Mouse (Mus musculus) liver, embryonic 14.5 days (tissue): ENCODE data around the gene Icam4. TPM values are rescaled to one million over a fixed set of nuclear protein-coding genes. Genes with fewer than 3 reads are reported as not detected.

Source experiments
- ATAC-seq: fragments of 200-750 bp; cut with Nextera tagmentation; 2 replicates; pipeline ENCODE4 v1.8.0; 2017; ENCODE audit warnings: moderate number of reproducible peaks, mild to moderate bottlenecking, moderate library complexity; ENCODE audit not compliant: insufficient read depth
- DNase-seq, 3 experiments: peaks; one replicate each; pipeline ENCODE4 v3.0.0-alpha.2; 2012 to 2013; ENCODE audit warnings: low read depth in 3 of 3, low spot score in 3 of 3
- H3K27ac ChIP-seq: fragments of 300-500 bp; sonication (generic); 2 replicates; pipeline ENCODE4 v1.5.1; 2014; ENCODE audit warnings: moderate library complexity, mild to moderate bottlenecking, control low read depth, inconsistent platforms
- H3K27me3 ChIP-seq: fragments of 300-500 bp; sonication (generic); 2 replicates; pipeline ENCODE4 v1.6.1; 2014; ENCODE audit warnings: mild to moderate bottlenecking, low read length, moderate library complexity; ENCODE audit not compliant: control insufficient read depth, insufficient read depth
- H3K36me3 ChIP-seq: fragments of 300-500 bp; sonication (generic); replicated peaks from 2 replicates; pipeline ENCODE4 v1.6.1; 2014; ENCODE audit warnings: low read depth; ENCODE audit not compliant: control insufficient read depth, insufficient read depth
- H3K4me1 ChIP-seq, 2 experiments: fragments of 200-500 bp in 1 of 2; fragments of 300-500 bp in 1 of 2; sonication (generic) in 1 of 2; replicated peaks; 2 replicates each; pipeline ENCODE4 v1.6.1; 2012 to 2014; ENCODE audit warnings: antibody characterized with exemption in 1 of 2, inconsistent platforms in 1 of 2, low read length in 1 of 2; ENCODE audit not compliant: control insufficient read depth in 2 of 2, insufficient read depth in 2 of 2
- H3K4me2 ChIP-seq: fragments of 300-500 bp; sonication (generic); 2 replicates; pipeline ENCODE4 v1.6.1; 2014; ENCODE audit warnings: low read depth, mild to moderate bottlenecking, control low read depth, moderate library complexity
- H3K4me3 ChIP-seq, 2 experiments: fragments of 200-500 bp in 1 of 2; fragments of 300-500 bp in 1 of 2; sonication (generic) in 1 of 2; 2 replicates each; pipeline ENCODE4 v1.5.1; 2012 to 2014; ENCODE audit warnings: low read depth in 2 of 2, low read length in 2 of 2, mild to moderate bottlenecking in 2 of 2, control low read depth in 1 of 2, inconsistent platforms in 1 of 2, moderate library complexity in 1 of 2; ENCODE audit not compliant: insufficient read depth in 1 of 2
- H3K9ac ChIP-seq: fragments of 300-500 bp; sonication (generic); replicated peaks from 2 replicates; pipeline ENCODE4 v1.6.1; 2014; ENCODE audit warnings: mild to moderate bottlenecking, control low read depth, moderate library complexity
- H3K9me3 ChIP-seq: fragments of 300-500 bp; sonication (generic); 2 replicates; pipeline ENCODE4 v1.6.1; 2016; ENCODE audit warnings: low read length, mixed read lengths; ENCODE audit not compliant: control insufficient read depth
- CTCF ChIP-seq: IDR thresholded peaks from 2 replicates; pipeline ENCODE4 v1.5.1; 2016; ENCODE audit warnings: antibody characterized with exemption, low read depth, control low read depth
- EP300 ChIP-seq: IDR thresholded peaks from 2 replicates; pipeline ENCODE4 v1.6.1; 2016; ENCODE audit warnings: antibody characterized with exemption, low read depth
- WGBS: fragments of 180-500 bp; shearing (Covaris S2); extraction: QIAGEN DNeasy Blood & Tissue Kit; methylation state at CpG from one replicate; pipeline ENCODE4 v1.1.7; 2014; ENCODE audit not compliant: insufficient replicate concordance; 5-methylcytosine and 5-hydroxymethylcytosine counted together
- polyA plus RNA-seq, 2 experiments: library from polyadenylated mRNA; depleted of rRNA in 1 of 2; stranded (reverse) in 1 of 2; unstranded in 1 of 2; fragments of >200 nt; fragmentation: Nextera tagmentation in 1 of 2; extraction: Ambion mirVana in 1 of 2; gene quantifications; 2 replicates each; pipeline versions ENCODE4 v1.2.1 to v1.2.3; 2012 to 2014

Icam4 gene
- polyA plus RNA-seq (2012; rRNA removed) (61.8 and 64.1 TPM in 2 replicates), polyA plus RNA-seq (2014; fragmentation: Nextera tagmentation; extraction: Ambion mirVana) (204 and 223 TPM in 2 replicates)

DNA sequence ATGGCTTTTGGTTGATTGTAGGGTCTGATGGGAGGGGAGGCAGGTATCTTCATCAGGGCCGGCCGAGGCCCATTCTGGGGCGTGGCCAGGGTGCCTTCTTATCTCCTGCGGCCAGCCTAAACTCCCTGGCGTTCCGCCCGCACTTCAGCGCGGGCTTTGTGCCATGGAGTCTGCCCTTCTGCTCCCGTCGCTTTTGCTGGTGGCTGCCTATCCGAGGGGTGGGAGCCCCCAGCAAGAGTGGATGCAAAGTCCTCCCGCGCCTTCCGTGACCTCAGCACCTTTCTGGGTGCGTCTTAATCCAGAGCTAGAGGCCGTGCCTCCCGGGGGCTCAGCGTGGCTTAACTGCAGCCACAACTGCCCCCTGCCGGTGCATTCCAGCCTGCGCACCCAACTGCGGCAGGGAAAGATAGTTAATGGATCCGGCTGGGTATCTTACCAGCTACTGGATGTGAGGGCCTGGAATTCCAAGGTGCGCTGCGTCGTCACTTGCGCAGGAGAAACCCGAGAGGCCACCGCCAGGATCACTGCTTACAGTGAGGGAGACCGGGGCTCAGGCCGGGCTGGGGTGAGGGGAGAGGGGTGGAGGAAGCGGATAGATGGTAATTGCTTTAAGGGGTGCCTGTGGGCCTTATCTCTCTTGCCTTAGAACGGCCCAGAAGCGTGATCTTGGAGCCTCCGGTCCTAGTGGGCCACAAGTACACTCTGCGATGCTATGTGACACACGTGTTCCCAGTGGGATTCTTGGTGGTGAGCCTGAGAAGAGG is at the start of gene Icam4:
Gene Icam4 (plus strand): TSS at position 83 of the 764 bp plus-strand sequence.
- Histone ChIP-seq H3K9ac (peak within 1 kb of the TSS; percentile 95), H3K4me3 (peak within 1 kb of the TSS; percentile 67 to 87), H3K27me3 (peaks cover 26% of the 10 kb centered on the region), H3K4me2 (peak within 1 kb of the TSS; percentile 100), H3K4me1 (peaks cover 30 to 32% of the 10 kb centered on the region in 2 experiments), H3K9me3 (no peaks in the 10 kb centered on the region), H3K27ac (peak within 1 kb of the TSS; percentile 91), H3K36me3 (no peaks in the 10 kb centered on the region)
- under 1% methylated on average over 37 of the region's 37 CpGs for WGBS
- ATAC-seq (peak; percentile 81), DNase-seq (peak; percentile 89)
- TF ChIP-seq CTCF (peak; percentile 98), EP300 (peak; percentile 88)

DNA sequence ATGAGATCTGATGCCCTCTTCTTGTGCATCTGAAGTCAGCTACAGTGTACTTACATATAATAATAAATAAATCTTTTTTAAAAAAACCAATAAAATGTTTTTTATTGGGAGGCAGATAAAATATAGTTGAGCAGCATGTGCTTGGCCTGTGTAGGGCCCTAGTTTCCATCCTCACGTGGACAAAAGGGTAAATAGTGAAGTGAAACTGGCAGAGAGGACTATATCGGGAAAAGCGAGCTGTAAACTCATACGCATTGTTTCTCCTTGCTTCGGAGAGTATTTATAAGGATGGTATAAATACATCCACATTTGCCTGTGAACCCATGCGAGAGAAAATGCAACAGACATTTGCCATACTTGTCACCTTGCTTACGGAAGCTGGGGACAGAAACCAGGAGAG is 49.4 kb upstream of the Icam4 start:
- Histone ChIP-seq H3K4me2 (no peak overlapping the region), H3K4me3 (no peak overlapping the region), H3K36me3 (no peaks in the 10 kb centered on the region), H3K9me3 (no peaks in the 10 kb centered on the region), H3K9ac (no peak overlapping the region), H3K27me3 (no peaks in the 10 kb centered on the region), H3K27ac (no peak overlapping the region), H3K4me1 (peaks cover 3 to 24% of the 10 kb centered on the region in 2 experiments)
- ATAC-seq (no peak), DNase-seq (no peak)
- no peak for TF ChIP-seq CTCF
- no peak for TF ChIP-seq EP300
- WGBS: 67% methylated on average over 7 of the region's 7 CpGs

DNA sequence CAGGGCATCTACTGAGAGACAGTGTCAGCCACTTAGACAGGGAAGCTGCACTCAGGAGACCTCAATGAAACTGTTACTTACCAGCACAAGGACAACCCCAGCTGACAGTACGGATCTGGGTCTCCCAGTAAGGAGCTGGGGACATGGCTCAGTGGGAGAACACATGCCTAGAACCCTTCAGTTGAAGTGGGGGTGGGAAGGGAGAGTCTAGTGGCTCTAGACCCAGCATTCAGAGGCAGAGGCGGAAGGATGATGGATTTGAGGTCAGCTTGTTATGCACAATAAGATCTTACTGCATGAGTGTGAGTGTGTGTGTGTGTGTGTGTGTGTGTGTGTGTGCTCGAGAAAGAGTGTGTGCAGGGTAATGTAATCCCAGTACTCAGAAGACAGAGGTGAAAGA is 47.0 kb upstream of the Icam4 start:
- DNase-seq: no peak
- H3K4me1 ChIP-seq: peaks cover 0 to 16% of the 10 kb centered on the region in 2 experiments; a peak in 3 of 4 replicates
- H3K9ac ChIP-seq: no peak overlapping the region
- H3K27ac ChIP-seq: no peak overlapping the region
- TF ChIP-seq CTCF: no peak
- TF ChIP-seq EP300: no peak
- 55% methylated on average over 3 of the region's 3 CpGs for WGBS
- no peak overlapping the region for H3K4me3 ChIP-seq
- no peak overlapping the region for H3K4me2 ChIP-seq
- H3K9me3 ChIP-seq: no peaks in the 10 kb centered on the region
- H3K36me3 ChIP-seq: no peaks in the 10 kb centered on the region
- no peak for ATAC-seq
- H3K27me3 ChIP-seq: no peaks in the 10 kb centered on the region

DNA sequence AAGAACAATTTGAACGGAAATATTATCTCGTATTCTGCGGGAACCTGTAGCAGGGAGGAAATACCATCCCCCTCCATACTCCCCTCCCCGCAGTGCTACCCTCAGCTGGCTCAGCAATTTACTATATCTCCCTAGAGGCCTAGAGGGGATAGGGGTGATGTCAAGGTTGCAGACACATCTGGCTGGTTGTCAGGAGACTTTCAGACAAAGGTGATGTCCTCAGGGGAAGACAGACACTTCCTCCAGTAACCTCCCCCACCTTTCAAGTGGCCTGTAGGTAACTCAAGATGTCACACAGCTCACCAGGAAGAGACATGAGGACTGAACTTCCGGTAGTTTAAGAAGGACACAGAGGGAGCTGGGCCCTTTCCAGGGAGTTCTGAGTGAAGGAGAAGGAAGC is 46.0 kb upstream of the Icam4 start:
- ATAC-seq (no peak), DNase-seq (no peak)
- no peaks in the 10 kb centered on the region for H3K27me3 ChIP-seq
- no peaks in the 10 kb centered on the region for H3K9me3 ChIP-seq
- H3K9ac ChIP-seq: no peak overlapping the region
- WGBS: 23% methylated on average over 5 of the region's 5 CpGs
- no peak overlapping the region for H3K27ac ChIP-seq
- no peak overlapping the region for H3K4me3 ChIP-seq
- H3K36me3 ChIP-seq: no peaks in the 10 kb centered on the region
- no peak overlapping the region for H3K4me2 ChIP-seq
- H3K4me1 ChIP-seq: peaks cover 0 to 13% of the 10 kb centered on the region in 2 experiments; a peak in 2 of 4 replicates
- TF ChIP-seq CTCF (no peak), EP300 (no peak)

DNA sequence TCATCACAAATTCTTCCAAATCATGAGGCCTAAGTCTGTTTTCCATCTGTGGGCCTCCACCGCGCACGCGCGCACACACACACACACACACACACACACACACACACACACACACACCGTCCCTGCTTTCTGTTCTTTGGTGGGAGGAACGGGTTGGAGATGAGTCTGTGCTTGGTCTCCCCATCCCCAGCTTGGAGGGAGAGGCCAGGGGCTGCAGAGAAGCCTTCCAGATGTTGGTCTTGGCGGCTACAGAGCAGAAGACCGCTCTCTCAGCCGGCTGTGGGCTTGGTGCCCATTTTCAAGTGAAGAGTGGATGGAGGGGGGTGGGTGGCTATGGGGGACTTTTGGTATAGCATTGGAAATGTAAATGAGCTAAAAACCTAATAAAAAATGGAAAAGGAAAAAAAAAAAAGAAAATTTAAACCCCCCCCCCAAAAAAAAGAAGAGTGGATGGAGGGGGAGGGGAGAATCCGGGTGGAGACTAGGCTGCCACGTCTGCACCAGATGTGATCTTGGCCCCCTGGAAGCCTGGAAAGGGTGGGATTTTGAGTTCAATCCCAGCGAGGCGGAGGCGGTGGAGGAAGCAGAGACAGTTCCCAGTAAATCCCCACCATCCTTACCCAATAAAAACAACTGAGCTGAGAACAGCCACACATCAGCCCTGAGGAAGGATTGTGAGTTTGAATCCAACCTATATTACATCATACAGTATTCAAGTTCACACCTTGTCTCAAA is 42.1 kb upstream of the Icam4 start:
- H3K4me2 ChIP-seq: no peak overlapping the region
- H3K27me3 ChIP-seq: no peaks in the 10 kb centered on the region
- no peak for DNase-seq
- WGBS: 67% methylated on average over 15 of the region's 15 CpGs
- TF ChIP-seq CTCF: no peak
- TF ChIP-seq EP300: no peak
- no peak overlapping the region for H3K27ac ChIP-seq
- H3K4me1 ChIP-seq: peaks cover 0 to 4% of the 10 kb centered on the region in 2 experiments; a peak in 2 of 4 replicates
- H3K9me3 ChIP-seq: no peaks in the 10 kb centered on the region
- H3K36me3 ChIP-seq: no peaks in the 10 kb centered on the region
- no peak overlapping the region for H3K9ac ChIP-seq
- H3K4me3 ChIP-seq: no peak overlapping the region
- ATAC-seq: no peak
